8 mouse cellular contexts compared by ENCODE assay signal in genomic region chr1:191419991-191420751, GRCm38 (mm10). TPM values are rescaled to one million over a fixed set of nuclear protein-coding genes. Genes with fewer than 3 reads are reported as not detected.
DNase-seq lines count a peak whose midpoint lies in the region; ATAC-seq and TF ChIP-seq lines count a peak whose summit lies in the region.

No protein-coding gene starts in this region.

- H3K9ac ChIP-seq in heart, embryonic 14.5 days (ENCODE audit: low read length) = peak overlapping the region; percentile 54
- no peak overlapping the region; the same call in 1 of the 2 replicates for H3K9ac ChIP-seq in liver, embryonic 11.5 days (ENCODE audit: low read depth, low read length)
- no peak overlapping the region for H3K9ac ChIP-seq in forebrain, embryonic 12.5 days
- no peak overlapping the region for H3K9ac ChIP-seq in midbrain, postnatal 0 days (replicated peaks; ENCODE audit: low read length, poor library complexity, severe bottlenecking)

- H3K27ac ChIP-seq in bone marrow, adult 2 months (ENCODE audit: control insufficient read depth, insufficient read depth, low read depth, low read length, poor library complexity) = peak overlapping the region; percentile 78
- H3K27ac ChIP-seq in heart, embryonic 14.5 days (replicated peaks in 1 of 2; ENCODE audit: control insufficient read depth in 1 of 2, insufficient read depth in 1 of 2, low read depth in 2 of 2, low read length in 2 of 2) = peak overlapping the region; percentile 96 to 98
- H3K27ac ChIP-seq in liver, embryonic 11.5 days (ENCODE audit: low read depth, low read length) = peak overlapping the region; percentile 70
- no peak overlapping the region for H3K27ac ChIP-seq in forebrain, embryonic 12.5 days
- no peak overlapping the region for H3K27ac ChIP-seq in midbrain, postnatal 0 days (ENCODE audit: low read depth, low read length)

- H3K4me3 ChIP-seq in bone marrow, adult 2 months (replicated peaks; ENCODE audit: control insufficient read depth, low read depth, low read length) = no peak overlapping the region
- H3K4me3 ChIP-seq in heart, embryonic 14.5 days (ENCODE audit: control insufficient read depth in 1 of 2, insufficient read depth in 1 of 2, low read depth in 1 of 2, low read length in 2 of 2) = no peak overlapping the region
- H3K4me3 ChIP-seq in liver, embryonic 11.5 days (ENCODE audit: low read depth, low read length) = no peak overlapping the region
- H3K4me3 ChIP-seq in forebrain, embryonic 12.5 days (replicated peaks) = no peak overlapping the region
- no peak overlapping the region for H3K4me3 ChIP-seq in midbrain, postnatal 0 days (ENCODE audit: low read depth, low read length)

- no peak for TF ChIP-seq POLR2A in bone marrow, adult 2 months (IDR thresholded peaks at IDR 0.05; ENCODE audit: borderline replicate concordance, control insufficient read depth, low read depth, low read length)

- H3K27me3 ChIP-seq in heart, embryonic 14.5 days (ENCODE audit: control insufficient read depth, insufficient read depth, low read length) = no peaks in the 10 kb centered on the region
- H3K27me3 ChIP-seq in liver, embryonic 11.5 days (replicated peaks; ENCODE audit: control insufficient read depth, insufficient read depth, low read length) = no peaks in the 10 kb centered on the region
- H3K27me3 ChIP-seq in forebrain, embryonic 12.5 days = no peaks in the 10 kb centered on the region
- H3K27me3 ChIP-seq in midbrain, postnatal 0 days (ENCODE audit: insufficient read depth, low read length) = no peaks in the 10 kb centered on the region

- TF ChIP-seq CTCF in bone marrow, adult 2 months (IDR thresholded peaks at IDR 0.05; ENCODE audit: control insufficient read depth, insufficient read depth, low read length) = no peak
- no peak for TF ChIP-seq CTCF in midbrain, postnatal 0 days (IDR thresholded peaks at IDR 0.05)

- H3K9me3 ChIP-seq in heart, embryonic 14.5 days (ENCODE audit: control insufficient read depth, low read length) = no peaks in the 10 kb centered on the region
- no peaks in the 10 kb centered on the region for H3K9me3 ChIP-seq in liver, embryonic 11.5 days (ENCODE audit: control insufficient read depth, low read length)
- no peaks in the 10 kb centered on the region for H3K9me3 ChIP-seq in forebrain, embryonic 12.5 days
- H3K9me3 ChIP-seq in midbrain, postnatal 0 days (ENCODE audit: low read length) = no peaks in the 10 kb centered on the region

- peaks cover 8% of the 10 kb centered on the region for H3K4me1 ChIP-seq in bone marrow, adult 2 months (ENCODE audit: control insufficient read depth, insufficient read depth, low read length)
- peaks cover 26 to 34% of the 10 kb centered on the region in 2 experiments for H3K4me1 ChIP-seq in heart, embryonic 14.5 days (ENCODE audit: control insufficient read depth in 2 of 2, insufficient read depth in 2 of 2, low read length in 2 of 2)
- peaks cover 26% of the 10 kb centered on the region for H3K4me1 ChIP-seq in liver, embryonic 11.5 days (replicated peaks; ENCODE audit: control insufficient read depth, insufficient read depth, low read length)
- 0 out of 2 replicates have a peak, but pooled peaks cover 7% of the 10 kb centered on the region for H3K4me1 ChIP-seq in forebrain, embryonic 12.5 days
- H3K4me1 ChIP-seq in midbrain, postnatal 0 days (ENCODE audit: insufficient read depth, low read length) = no peaks in the 10 kb centered on the region

- ATAC-seq in heart, embryonic 14.5 days (ENCODE audit: insufficient number of reproducible peaks, insufficient read depth, low FRiP score, low read depth) = peak; percentile 69; the same call in 1 of the 2 replicates
- ATAC-seq in liver, embryonic 11.5 days (replicated peaks; ENCODE audit: low FRiP score) = no peak
- no peak for ATAC-seq in forebrain, embryonic 12.5 days (ENCODE audit: low FRiP score)
- no peak for ATAC-seq in midbrain, postnatal 0 days (ENCODE audit: low FRiP score)

- DNase-seq in gastrocnemius, adult 18-20 months (ENCODE audit: low spot score) = peak; percentile 64
- DNase-seq in gastrocnemius, postnatal 4 days (ENCODE audit: low spot score in 2 of 2) = no peak
- DNase-seq in liver, embryonic 11.5 days (ENCODE audit: low spot score) = no peak
- no peak for DNase-seq in right cerebral cortex, adult 18-20 months
- DNase-seq in midbrain, postnatal 0 days (ENCODE audit: low spot score) = no peak

- peak overlapping the region; percentile 48 for H3K4me2 ChIP-seq in heart, embryonic 14.5 days (ENCODE audit: low read length)
- peak overlapping the region; percentile 36 for H3K4me2 ChIP-seq in liver, embryonic 11.5 days
- H3K4me2 ChIP-seq in forebrain, embryonic 12.5 days = no peak overlapping the region
- H3K4me2 ChIP-seq in midbrain, postnatal 0 days (ENCODE audit: low read depth, low read length, poor library complexity, severe bottlenecking) = no peak overlapping the region

- 41% methylated on average over 8 of the region's 8 CpGs for WGBS in bone marrow, adult 2 months
- WGBS in heart, embryonic 14.5 days = 11% methylated on average over 8 of the region's 8 CpGs
- 26% methylated on average over 8 of the region's 8 CpGs for WGBS in liver, embryonic 11.5 days
- 55% methylated on average over 8 of the region's 8 CpGs for WGBS in forebrain, embryonic 12.5 days
- WGBS in midbrain, postnatal 0 days = 56% methylated on average over 8 of the region's 8 CpGs

- H3K36me3 ChIP-seq in heart, embryonic 14.5 days (ENCODE audit: control insufficient read depth, insufficient read depth, low read length) = no peaks in the 10 kb centered on the region
- H3K36me3 ChIP-seq in liver, embryonic 11.5 days (ENCODE audit: control insufficient read depth, insufficient read depth, low read length) = no peaks in the 10 kb centered on the region
- no peaks in the 10 kb centered on the region for H3K36me3 ChIP-seq in forebrain, embryonic 12.5 days (replicated peaks)
- H3K36me3 ChIP-seq in midbrain, postnatal 0 days (ENCODE audit: insufficient read depth, low read length) = no peaks in the 10 kb centered on the region

RNA-seq across cellular contexts. Expression of gene Ppp2r5a, which starts 17.1 kb away (rescaled TPM):
- 10 to 100 TPM; 66.2 to 76.8 TPM for total RNA-seq in gastrocnemius, adult 18-20 months (2021)
- 10 to 100 TPM; 57.9 to 66.5 TPM for total RNA-seq in gastrocnemius, postnatal 4 days (2021)
- 71.0 and 96.6 TPM in 2 replicates for polyA plus RNA-seq in bone marrow, adult 2 months (2011; ENCODE audit: insufficient read depth, insufficient read length, low replicate concordance, missing spikeins)
- polyA plus RNA-seq in heart, embryonic 14.5 days (2014; fragmentation: Nextera tagmentation; extraction: Ambion mirVana) = 55.0 and 62.4 TPM in 2 replicates
- 32.4 and 39.9 TPM in 2 replicates for polyA plus RNA-seq in liver, embryonic 11.5 days (2014; fragmentation: Nextera tagmentation; extraction: Ambion mirVana)
- 9.0 and 12.2 TPM in 2 replicates for polyA plus RNA-seq in forebrain, embryonic 12.5 days (2016; fragmentation: Nextera tagmentation; extraction: Ambion mirVana)
- 39.1 and 63.2 TPM in 2 replicates for total RNA-seq in midbrain, postnatal 0 days (2014; rRNA removed)
- 9.8 and 10.6 TPM in 2 replicates for polyA plus RNA-seq in midbrain, postnatal 0 days (2015; fragmentation: Nextera tagmentation; extraction: Ambion mirVana)

Comparison
In these comparisons a context has a peak if more than half of its experiments do, and no peak if none do; other contexts are left out.
1. H3K27ac ChIP-seq: peak in bone marrow, adult 2 months (single experiment), heart, embryonic 14.5 days (2 of 2) and liver, embryonic 11.5 days (single experiment); none in forebrain, embryonic 12.5 days (single experiment) and midbrain, postnatal 0 days (single experiment).
2. H3K4me2 ChIP-seq: peak in heart, embryonic 14.5 days (single experiment) and liver, embryonic 11.5 days (single experiment); none in forebrain, embryonic 12.5 days (single experiment) and midbrain, postnatal 0 days (single experiment).